Mouse (Mus musculus) brain, embryonic 14.5 days (tissue): ENCODE results near the gene Dgkh.

ENCODE experiments used
- CTCF ChIP-seq: fragments of 200-500 bp; IDR thresholded peaks from 2 replicates; pipeline ENCODE4 v1.5.1; 2012; ENCODE audit warnings: inconsistent platforms, mild to moderate bottlenecking, moderate library complexity, borderline replicate concordance; ENCODE audit not compliant: insufficient read depth, insufficient read length; ENCODE audit errors: extremely low read depth
- POLR2A ChIP-seq: fragments of 200-500 bp; IDR thresholded peaks from 2 replicates; pipeline ENCODE4 v1.6.1; 2012; ENCODE audit warnings: mild to moderate bottlenecking, inconsistent platforms, borderline replicate concordance; ENCODE audit not compliant: poor library complexity, insufficient read depth, insufficient read length, severe bottlenecking; ENCODE audit errors: extremely low read depth

DNA sequence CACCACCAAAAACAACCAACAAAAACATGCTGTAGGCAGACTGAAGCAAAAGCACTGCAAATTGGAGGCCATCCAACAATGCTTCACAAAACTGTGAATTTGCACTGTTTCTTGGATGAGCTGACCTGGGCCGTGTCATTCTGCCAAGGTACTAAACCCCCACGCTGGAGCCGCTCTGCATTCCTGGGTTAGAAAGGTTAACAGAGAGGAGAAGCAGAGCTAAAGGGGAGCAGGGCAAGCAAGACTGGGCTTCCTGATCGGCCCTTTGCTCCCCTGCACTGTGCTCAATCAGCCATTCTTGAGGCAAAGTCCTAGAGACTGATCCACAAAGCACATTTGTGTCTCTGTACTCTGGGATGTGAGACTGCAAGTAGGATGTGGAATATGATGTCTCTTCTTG lies 170.5 kb downstream of the Dgkh start:
- TF ChIP-seq CTCF (no peak), POLR2A (no peak)
